Mouse (Mus musculus) heart, embryonic 15.5 days (tissue): ENCODE measurements around the gene 2700081O15Rik. TPM values are rescaled to one million over a fixed set of nuclear protein-coding genes. Genes with fewer than 3 reads are reported as not detected.

ENCODE experiments used
- ATAC-seq: fragments of 200-750 bp; cut with Nextera tagmentation; replicated peaks from 2 replicates; pipeline ENCODE4 v1.8.0; 2017; ENCODE audit warnings: low read depth, moderate TSS enrichment; ENCODE audit not compliant: insufficient number of reproducible peaks, insufficient read depth, low FRiP score
- H3K27ac ChIP-seq: fragments of 300-500 bp; sonication (generic); 2 replicates; pipeline ENCODE4 v1.5.1; 2015; ENCODE audit warnings: mild to moderate bottlenecking, inconsistent platforms
- H3K27me3 ChIP-seq: fragments of 300-500 bp; sonication (generic); 2 replicates; pipeline ENCODE4 v1.6.1; 2015; ENCODE audit warnings: inconsistent platforms
- H3K36me3 ChIP-seq: fragments of 300-500 bp; sonication (generic); 2 replicates; pipeline ENCODE4 v1.6.1; 2015; ENCODE audit warnings: mild to moderate bottlenecking, inconsistent platforms
- H3K4me1 ChIP-seq: fragments of 300-500 bp; sonication (generic); replicated peaks from 2 replicates; pipeline ENCODE4 v1.6.1; 2015; ENCODE audit warnings: inconsistent platforms
- H3K4me2 ChIP-seq: fragments of 300-500 bp; sonication (generic); 2 replicates; pipeline ENCODE4 v1.6.1; 2015; ENCODE audit warnings: inconsistent platforms, mild to moderate bottlenecking, moderate library complexity
- H3K4me3 ChIP-seq: fragments of 300-500 bp; sonication (generic); 2 replicates; pipeline ENCODE4 v1.5.1; 2015; ENCODE audit warnings: mild to moderate bottlenecking, inconsistent platforms
- H3K9ac ChIP-seq: fragments of 300-500 bp; sonication (generic); 2 replicates; pipeline ENCODE4 v1.6.1; 2015; ENCODE audit warnings: mild to moderate bottlenecking, inconsistent platforms
- H3K9me3 ChIP-seq: fragments of 300-500 bp; sonication (generic); replicated peaks from 2 replicates; pipeline ENCODE4 v1.6.1; 2016; ENCODE audit warnings: inconsistent platforms
- WGBS: fragments of 180-500 bp; shearing (Covaris S2); methylation state at CpG from one replicate; pipeline ENCODE4 v1.1.7; 2015; ENCODE audit warnings: mixed read lengths; 5-methylcytosine and 5-hydroxymethylcytosine counted together
- polyA plus RNA-seq: library from polyadenylated mRNA; unstranded; fragments of >200 nt; fragmentation: Nextera tagmentation; extraction: Ambion mirVana; gene quantifications from 2 replicates; pipeline ENCODE4 v1.2.1, GENCODE M21; 2015

2700081O15Rik gene
- polyA plus RNA-seq, 1 experiment from 2014 or later: 3.3 TPM

GRCm38 (mm10) chr19:7420841-7421601 lies 3.6 kb downstream of the 2700081O15Rik start:
- H3K36me3 ChIP-seq: peaks cover 23% of the 10 kb centered on the region
- WGBS: 76% methylated on average over 27 of the region's 27 CpGs
- H3K27ac ChIP-seq: no peak overlapping the region
- ATAC-seq: no peak
- 0 out of 2 replicates have a peak overlapping the region, but pooled peaks have one; percentile 28 for H3K4me3 ChIP-seq
- no peaks in the 10 kb centered on the region for H3K9me3 ChIP-seq
- no peaks in the 10 kb centered on the region for H3K27me3 ChIP-seq
- H3K4me1 ChIP-seq: peaks cover 75% of the 10 kb centered on the region
- H3K9ac ChIP-seq: no peak overlapping the region
- H3K4me2 ChIP-seq: no peak overlapping the region

- Histone ChIP-seq H3K9me3 (no peaks in the 10 kb centered on the region), H3K36me3 (peaks cover 30% of the 10 kb centered on the region), H3K27me3 (no peaks in the 10 kb centered on the region), H3K4me3 (peak overlapping the region; percentile 28), H3K27ac (peak overlapping the region; percentile 70), H3K4me1 (peaks cover 68% of the 10 kb centered on the region), H3K4me2 (peak overlapping the region; percentile 56), H3K9ac (peak overlapping the region; percentile 19)
- 19% methylated on average over 48 of the region's 48 CpGs for WGBS
- ATAC-seq: peak; percentile 11
These were observed 4.5 kb downstream of the 2700081O15Rik start for GRCm38 (mm10) chr19:7421602-7422591.

- Histone ChIP-seq H3K4me1 (peaks cover 68% of the 10 kb centered on the region), H3K27ac (peak overlapping the region; percentile 70), H3K4me3 (peak overlapping the region; percentile 28), H3K36me3 (peaks cover 37% of the 10 kb centered on the region), H3K9me3 (no peaks in the 10 kb centered on the region), H3K9ac (peak overlapping the region; percentile 19; the same call in 1 of the 2 replicates), H3K4me2 (peak overlapping the region; percentile 56), H3K27me3 (no peaks in the 10 kb centered on the region)
- WGBS: 28% methylated on average over 35 of the region's 35 CpGs
- ATAC-seq: no peak
These were observed 5.2 kb downstream of the 2700081O15Rik start for GRCm38 (mm10) chr19:7422656-7423027.

- WGBS: 10% methylated on average over 51 of the region's 51 CpGs
- H3K9ac ChIP-seq: 0 out of 2 replicates have a peak overlapping the region, but pooled peaks have one; percentile 20
- H3K36me3 ChIP-seq: peaks cover 42% of the 10 kb centered on the region
- ATAC-seq: peak; percentile 88
- H3K4me3 ChIP-seq: peak overlapping the region; percentile 28
- no peaks in the 10 kb centered on the region for H3K9me3 ChIP-seq
- H3K4me2 ChIP-seq: peak overlapping the region; percentile 56
- peaks cover 68% of the 10 kb centered on the region for H3K4me1 ChIP-seq
- peak overlapping the region; percentile 70 for H3K27ac ChIP-seq
- H3K27me3 ChIP-seq: no peaks in the 10 kb centered on the region
These were observed 5.7 kb downstream of the 2700081O15Rik start for GRCm38 (mm10) chr19:7423028-7423655.

- Histone ChIP-seq H3K4me3 (peak overlapping the region; percentile 28), H3K9ac (0 out of 2 replicates have a peak overlapping the region, but pooled peaks have one; percentile 10), H3K27ac (peak overlapping the region; percentile 70), H3K27me3 (no peaks in the 10 kb centered on the region), H3K4me1 (peaks cover 68% of the 10 kb centered on the region), H3K4me2 (peak overlapping the region; percentile 56), H3K9me3 (no peaks in the 10 kb centered on the region), H3K36me3 (peaks cover 47% of the 10 kb centered on the region)
- WGBS: 26% methylated on average over 16 of the region's 16 CpGs
- ATAC-seq: no peak
These were observed 6.2 kb downstream of the 2700081O15Rik start for GRCm38 (mm10) chr19:7423656-7424030.

DNA sequence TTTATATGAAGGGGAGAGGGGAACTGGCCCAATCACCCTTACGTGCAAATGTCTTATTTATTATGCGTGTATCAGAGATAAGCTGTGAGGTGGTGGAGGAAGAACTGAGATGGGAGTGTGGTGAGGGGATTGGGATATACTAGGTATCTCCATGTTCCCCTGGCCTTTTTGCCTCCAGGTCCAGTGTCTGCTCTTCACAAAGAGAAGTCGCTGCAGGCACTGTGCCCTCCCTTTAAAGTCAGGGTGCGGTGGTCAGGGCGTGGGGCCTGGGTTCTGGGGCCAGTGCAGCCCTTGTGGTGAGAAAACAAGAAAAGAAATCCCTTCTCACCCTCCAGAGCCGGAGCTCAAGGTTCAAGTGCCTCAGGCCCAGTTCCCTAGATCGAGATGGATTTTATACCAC lies 6.7 kb downstream of the 2700081O15Rik start:
- peak overlapping the region; percentile 28; the same call in 1 of the 2 replicates for H3K4me3 ChIP-seq
- peak overlapping the region; percentile 70 for H3K27ac ChIP-seq
- 69% methylated on average over 7 of the region's 7 CpGs for WGBS
- no peaks in the 10 kb centered on the region for H3K27me3 ChIP-seq
- ATAC-seq: no peak
- peak overlapping the region; percentile 56; the same call in 1 of the 2 replicates for H3K4me2 ChIP-seq
- H3K36me3 ChIP-seq: peaks cover 51% of the 10 kb centered on the region
- H3K4me1 ChIP-seq: peaks cover 63% of the 10 kb centered on the region
- no peaks in the 10 kb centered on the region for H3K9me3 ChIP-seq
- no peak overlapping the region for H3K9ac ChIP-seq

- 59% methylated on average over 8 of the region's 8 CpGs for WGBS
- no peak overlapping the region for H3K4me3 ChIP-seq
- H3K9me3 ChIP-seq: no peaks in the 10 kb centered on the region
- H3K36me3 ChIP-seq: peaks cover 57% of the 10 kb centered on the region
- H3K9ac ChIP-seq: 0 out of 2 replicates have a peak overlapping the region, but pooled peaks have one; percentile 5
- peaks cover 56% of the 10 kb centered on the region for H3K4me1 ChIP-seq
- H3K27me3 ChIP-seq: no peaks in the 10 kb centered on the region
- ATAC-seq: no peak
- peak overlapping the region; percentile 11; the same call in 1 of the 2 replicates for H3K27ac ChIP-seq
- no peak overlapping the region for H3K4me2 ChIP-seq
These were observed 7.4 kb downstream of the 2700081O15Rik start for GRCm38 (mm10) chr19:7424590-7425397.

- no peak overlapping the region for H3K4me3 ChIP-seq
- peaks cover 60% of the 10 kb centered on the region for H3K36me3 ChIP-seq
- no peaks in the 10 kb centered on the region for H3K27me3 ChIP-seq
- no peak for ATAC-seq
- no peaks in the 10 kb centered on the region for H3K9me3 ChIP-seq
- H3K4me2 ChIP-seq: no peak overlapping the region
- H3K4me1 ChIP-seq: peaks cover 50% of the 10 kb centered on the region
- 46% methylated on average over 3 of the region's 3 CpGs for WGBS
- no peak overlapping the region for H3K27ac ChIP-seq
- no peak overlapping the region for H3K9ac ChIP-seq
These were observed 8.0 kb downstream of the 2700081O15Rik start for GRCm38 (mm10) chr19:7425398-7425775.

DNA sequence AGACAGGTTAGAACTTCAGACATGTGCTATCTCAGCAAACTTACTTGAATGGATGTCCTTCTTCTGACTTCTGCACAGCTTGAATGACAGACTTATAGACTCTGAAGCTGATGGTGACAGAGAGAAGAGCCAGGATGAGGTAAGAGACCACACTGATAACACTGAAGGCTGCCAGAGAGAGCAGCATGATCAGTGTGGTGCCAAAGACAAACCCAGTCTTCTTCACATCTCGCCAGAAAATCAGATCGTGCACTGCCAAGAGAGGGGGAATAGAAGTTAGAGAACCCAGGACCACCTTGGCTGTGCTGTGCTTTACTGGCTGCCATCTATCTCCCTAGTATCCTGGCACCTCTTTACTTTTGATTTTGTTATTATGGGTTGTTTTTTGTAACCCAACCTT lies 17.5 kb downstream of the 2700081O15Rik start:
- no peak overlapping the region for H3K4me3 ChIP-seq
- H3K9ac ChIP-seq: no peak overlapping the region
- no peak for ATAC-seq
- H3K9me3 ChIP-seq: no peaks in the 10 kb centered on the region
- peaks cover 4% of the 10 kb centered on the region; the same call in 1 of the 2 replicates for H3K4me1 ChIP-seq
- no peaks in the 10 kb centered on the region for H3K27me3 ChIP-seq
- peaks cover 47% of the 10 kb centered on the region for H3K36me3 ChIP-seq
- WGBS: 69% methylated on average over 2 of the region's 2 CpGs
- no peak overlapping the region for H3K4me2 ChIP-seq
- H3K27ac ChIP-seq: no peak overlapping the region
